Mouse (Mus musculus): ENCODE data around the gene Cyp8b1.

Cyp8b1 gene

DNA sequence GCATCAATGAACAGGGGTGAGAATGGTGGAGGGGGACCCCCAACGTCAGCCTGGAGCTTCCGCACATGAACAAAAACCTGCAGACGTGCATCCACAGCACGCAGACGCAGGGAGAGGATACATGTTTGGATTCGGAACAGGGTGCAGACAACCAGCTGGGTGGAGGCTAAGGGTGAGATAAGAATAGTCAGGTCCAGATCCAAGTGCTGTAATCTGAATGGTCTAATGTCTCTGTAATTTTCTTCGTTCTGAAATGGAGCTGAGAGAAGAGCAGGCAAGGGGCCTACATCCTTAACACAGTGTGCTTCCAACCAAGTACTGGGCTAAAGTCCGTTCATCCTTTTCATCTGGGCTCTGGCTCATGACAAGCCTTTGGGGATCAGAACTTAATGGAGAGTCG lies 24.8 kb downstream of the Cyp8b1 start:
- DNase-seq (ENCODE audit: low spot score in 2 of 2) = no peak

DNA sequence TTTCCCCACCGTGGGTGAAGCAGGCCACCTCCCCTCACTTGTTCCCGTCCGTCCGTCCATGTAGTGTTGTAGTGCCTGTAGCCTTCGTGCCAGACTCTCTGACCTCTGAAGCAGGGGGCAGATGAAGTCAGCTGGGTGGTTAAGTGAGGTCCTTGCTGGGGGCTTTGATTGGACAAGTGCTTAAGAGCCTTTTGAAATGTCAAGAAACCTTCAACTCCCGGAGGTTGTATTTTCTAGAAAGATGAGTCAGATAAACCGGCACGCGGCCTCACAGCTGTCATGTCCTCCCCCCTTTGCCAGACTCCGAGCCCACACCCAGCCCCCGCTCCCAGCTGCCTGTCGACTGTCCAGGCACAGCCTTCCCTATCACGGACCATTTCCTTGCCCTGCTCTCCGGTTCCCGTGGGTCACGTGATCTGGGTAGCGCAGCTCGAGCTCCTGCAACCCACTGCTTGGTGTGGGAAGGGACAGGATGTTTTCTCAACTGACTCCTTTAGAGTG lies 25.6 kb downstream of the Cyp8b1 start:
- DNase-seq (ENCODE audit: low spot score in 2 of 2) = peak in 1 of 2 experiments; percentile 42

DNA sequence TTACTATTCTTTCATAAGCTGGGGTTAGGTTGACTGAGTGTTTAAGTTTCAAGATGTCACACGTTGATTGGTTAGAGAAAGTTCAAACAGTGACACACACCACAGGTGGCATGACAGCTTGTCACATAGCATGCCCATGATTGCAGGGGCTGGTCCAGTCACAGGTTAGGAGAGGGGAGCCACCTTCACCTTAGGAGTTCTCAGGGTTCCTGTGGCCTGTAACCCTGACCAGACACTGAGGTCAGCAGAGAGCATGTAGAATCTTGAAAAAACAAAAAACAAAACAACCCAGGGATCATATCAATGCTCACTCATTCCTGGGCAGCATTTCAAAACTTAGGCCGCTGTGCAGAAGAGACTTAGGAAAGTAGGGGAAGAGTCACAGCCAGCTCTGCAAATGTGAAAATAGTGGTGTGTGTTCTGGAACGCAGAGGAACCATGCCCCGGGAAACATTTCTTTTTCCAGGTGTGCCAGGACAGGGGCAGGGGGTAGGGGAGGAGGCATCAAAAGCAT lies 26.1 kb downstream of the Cyp8b1 start:
- no peak for DNase-seq (ENCODE audit: low spot score in 2 of 2)

DNA sequence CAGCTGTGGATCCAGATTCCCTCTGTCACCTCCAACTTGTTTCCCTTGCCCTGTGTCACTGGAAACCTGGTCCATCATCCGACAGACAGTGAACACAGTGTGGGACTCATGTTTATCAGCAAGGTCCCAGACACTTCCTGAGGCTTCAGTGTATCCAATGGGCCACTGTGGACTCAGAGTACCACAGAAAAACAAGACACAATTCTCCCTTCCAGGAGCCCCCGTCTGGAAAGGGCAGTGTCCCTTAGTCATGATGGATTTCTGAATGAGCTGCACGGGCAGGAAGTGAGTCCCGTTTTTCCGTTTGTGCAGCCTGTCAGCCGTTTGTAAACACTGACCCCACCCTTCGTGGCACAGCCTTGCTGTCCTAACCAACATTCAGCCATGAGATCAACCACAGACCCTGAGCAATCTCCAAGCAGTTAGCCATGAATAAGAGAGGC lies 34.1 kb downstream of the Cyp8b1 start:
- no peak for DNase-seq (ENCODE audit: low spot score in 2 of 2)

DNA sequence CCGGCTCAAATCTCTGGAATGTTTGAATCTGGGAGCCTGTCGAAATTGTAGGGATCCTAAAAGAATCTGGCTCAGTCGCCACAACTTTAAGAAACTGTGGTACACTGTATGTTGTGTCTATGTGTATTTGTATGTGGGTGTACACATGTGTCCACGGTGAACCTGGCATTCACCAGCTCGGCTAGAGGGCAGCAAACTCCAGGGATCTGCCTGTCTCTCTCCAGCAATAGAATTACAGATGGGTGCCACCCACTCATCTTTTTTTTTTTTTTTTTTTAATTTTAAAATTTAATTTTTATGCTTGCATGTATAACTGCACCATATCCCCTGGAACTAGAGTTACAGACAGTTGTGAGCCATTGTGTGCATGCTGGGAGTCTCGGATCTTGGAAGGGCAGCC lies 34.8 kb downstream of the Cyp8b1 start:
- peak; percentile 18 to 42 for DNase-seq (ENCODE audit: low spot score in 2 of 2)

DNA sequence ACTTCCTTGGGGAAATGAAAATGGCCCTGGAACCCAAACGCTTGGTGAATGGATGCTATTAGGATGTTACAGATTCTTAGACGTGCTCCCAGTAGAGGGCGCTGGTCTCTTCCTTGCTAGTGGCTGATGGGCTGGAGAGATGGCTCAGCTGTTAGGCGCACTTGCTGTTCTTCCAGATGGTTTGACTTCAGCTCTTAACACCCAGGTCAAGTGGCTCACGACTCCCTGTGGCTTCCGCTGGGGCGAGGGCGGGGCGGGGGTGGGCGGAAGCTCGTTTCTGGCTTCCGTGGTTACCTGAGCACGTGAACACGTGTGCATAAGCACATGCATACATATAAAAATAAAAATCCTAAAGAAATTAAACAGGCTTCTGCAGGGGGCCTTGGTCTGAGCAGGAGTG lies 35.3 kb downstream of the Cyp8b1 start:
- peak; percentile 51 to 53 for DNase-seq (ENCODE audit: low spot score in 2 of 2)

DNA sequence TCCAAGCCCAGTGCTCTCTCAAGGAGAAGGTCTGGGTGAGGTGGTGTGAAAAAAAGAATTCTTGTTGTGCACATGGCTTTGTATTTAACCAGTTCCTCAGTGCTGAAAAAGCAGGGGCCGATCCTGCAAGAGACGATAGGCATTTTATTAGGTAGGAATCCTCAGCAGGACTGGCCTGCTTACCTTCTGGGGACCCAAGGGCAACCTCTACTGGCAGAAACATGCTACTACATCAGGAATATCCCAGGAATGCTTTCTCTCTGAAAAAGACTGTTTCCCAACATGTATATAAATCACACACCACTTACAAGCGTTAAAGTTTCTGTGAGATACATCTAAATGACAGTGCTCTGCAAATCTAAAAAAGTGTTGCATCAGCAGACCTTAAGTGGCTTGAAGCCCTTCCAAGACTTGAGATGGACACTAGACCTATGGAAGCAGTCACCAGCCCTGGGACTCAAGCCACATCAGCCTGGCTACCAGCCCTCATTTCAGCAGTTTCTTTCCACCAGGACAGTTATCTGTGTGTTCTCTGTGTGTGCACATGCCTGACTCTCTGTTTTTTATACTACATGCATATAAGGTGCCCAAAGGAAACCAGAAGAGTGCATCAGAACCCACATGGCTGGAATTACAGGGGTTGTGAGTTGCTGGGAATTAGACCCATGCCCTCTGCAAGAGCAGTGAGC lies 38.9 kb downstream of the Cyp8b1 start:
- peak; percentile 16 to 36 for DNase-seq (ENCODE audit: low spot score in 2 of 2)

DNA sequence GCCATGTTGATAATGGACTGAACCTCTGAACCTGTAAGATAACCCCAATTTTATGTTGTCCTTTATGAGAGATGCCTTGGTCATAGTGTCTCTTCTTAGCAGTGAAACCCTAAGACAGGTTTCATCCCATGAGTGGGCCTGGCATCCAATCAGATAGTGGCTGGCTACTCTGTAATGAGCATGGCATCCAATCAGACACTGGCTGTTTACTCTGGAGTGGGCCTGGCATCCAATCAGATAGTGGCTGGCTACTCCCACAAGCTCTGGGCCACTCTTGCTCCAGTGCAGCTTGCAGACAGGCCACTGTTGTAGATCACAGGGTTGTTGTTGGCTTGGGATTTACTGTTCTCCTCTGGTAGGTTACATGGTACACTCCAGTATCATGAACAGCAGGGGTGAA lies 42.5 kb downstream of the Cyp8b1 start:
- no peak for DNase-seq (ENCODE audit: low spot score in 2 of 2)

DNA sequence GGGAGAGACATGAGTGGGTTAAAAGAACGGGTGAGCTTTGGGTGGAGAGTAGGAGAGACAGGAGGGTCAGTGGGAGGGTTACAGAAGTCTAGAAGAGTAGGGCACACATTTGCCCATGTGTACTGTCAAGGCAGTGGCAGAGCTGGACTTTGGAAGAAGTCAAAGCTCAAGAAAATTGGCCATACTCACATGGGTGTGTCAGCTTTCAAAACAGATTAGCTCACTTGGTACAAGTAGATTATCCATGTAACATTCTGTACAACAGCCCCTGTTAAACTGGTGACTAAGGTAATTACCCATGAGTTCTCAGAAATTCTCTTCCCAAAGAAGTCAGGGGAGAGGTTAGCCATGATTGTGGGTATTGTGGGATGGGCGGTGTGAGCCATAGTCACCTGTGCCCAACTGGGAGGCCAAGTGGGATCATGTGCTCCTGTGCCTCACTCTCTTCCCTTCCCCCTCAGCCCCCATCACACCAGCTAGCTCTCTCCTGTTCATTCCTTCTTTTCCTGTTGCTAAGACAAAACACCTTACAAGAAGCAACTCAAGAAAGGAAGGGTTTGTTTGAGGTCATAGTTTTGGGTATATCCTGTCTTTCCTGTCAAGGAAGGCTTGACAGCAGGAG lies 43.9 kb downstream of the Cyp8b1 start:
- no peak for DNase-seq (ENCODE audit: low spot score in 2 of 2)

DNA sequence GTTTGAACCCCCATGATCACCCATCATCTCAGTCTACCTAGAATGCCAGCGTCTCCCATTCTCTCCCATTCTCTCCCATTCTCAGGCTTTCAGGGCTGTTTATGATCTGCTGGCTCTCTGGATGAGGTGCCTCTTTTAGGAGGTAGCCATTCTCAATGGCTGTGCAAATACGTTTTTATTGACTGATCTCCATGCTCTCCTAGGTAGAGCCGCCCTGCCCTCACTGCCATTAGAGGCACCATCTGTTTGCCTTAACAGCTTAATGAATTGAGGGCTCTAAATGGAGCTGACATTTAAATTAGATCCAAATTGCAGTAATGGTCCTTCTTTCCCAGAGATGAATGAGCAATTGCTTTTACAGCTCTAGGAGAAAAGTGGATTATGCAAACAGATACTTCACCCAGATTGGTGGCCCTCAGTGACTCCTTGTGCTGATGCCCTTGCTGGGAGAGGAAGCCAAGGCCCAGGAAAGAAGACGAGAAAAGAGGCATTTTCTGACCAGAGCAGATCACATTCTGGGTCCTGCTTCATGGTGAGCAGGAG lies 46.1 kb downstream of the Cyp8b1 start:
- DNase-seq (ENCODE audit: low spot score in 2 of 2) = no peak

DNA sequence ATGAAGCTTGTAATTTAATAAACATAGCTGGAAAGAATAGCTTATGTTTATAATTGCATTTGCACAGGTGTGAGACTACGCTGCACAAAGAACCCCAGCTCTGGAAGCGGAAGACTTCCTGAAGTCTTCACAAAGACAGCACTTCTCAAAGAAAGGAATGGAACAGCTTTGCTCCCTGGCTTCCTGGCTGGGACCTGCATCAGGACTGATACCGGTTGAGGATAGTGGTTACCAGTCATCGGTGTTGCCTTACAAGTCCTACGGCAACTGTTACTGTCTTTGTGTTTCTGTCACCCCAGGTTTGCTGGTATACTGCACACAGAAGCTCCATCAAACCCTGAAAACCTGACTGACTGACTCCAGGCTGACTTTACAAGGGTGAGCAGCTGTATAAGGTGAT lies 46.7 kb downstream of the Cyp8b1 start:
- no peak for DNase-seq (ENCODE audit: low spot score in 2 of 2)

DNA sequence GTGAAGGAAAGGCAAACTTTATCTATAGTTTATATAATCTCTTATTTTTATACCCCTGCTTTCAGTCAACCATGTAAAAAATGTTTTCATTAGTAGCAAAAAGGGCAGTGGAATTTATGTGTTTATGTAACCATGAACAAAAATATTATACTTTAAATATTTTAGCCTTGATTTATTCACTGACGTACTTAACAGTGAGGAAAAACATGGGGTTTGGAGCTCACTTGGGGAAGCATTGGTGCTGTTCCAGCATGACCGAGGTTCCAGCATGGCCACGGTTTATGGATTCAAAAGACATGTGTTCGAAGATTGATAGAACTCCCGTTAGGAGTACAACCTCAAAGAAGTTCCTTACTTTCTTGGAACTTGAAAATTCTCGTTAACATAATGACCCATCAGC lies 47.9 kb downstream of the Cyp8b1 start:
- no peak for DNase-seq (ENCODE audit: low spot score in 2 of 2)

DNA sequence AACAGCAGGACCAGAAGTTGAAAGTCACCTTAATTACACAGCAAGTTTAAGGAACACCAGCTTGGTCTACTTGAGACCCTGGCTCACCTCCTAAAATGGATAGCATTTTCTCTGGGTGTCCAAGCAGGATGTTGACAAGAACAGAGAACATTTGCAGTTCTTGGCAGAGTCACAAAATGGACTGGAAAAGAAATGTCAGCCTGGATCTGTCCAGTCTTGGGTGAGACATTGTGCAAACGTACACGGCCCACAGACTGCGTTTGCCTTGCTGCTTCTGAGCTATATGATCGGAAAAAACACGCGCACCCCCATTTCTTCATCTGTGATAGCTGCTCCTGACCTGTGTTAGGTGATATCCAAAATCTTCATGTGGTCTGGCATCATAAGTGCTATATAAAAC lies 48.5 kb downstream of the Cyp8b1 start:
- DNase-seq (ENCODE audit: low spot score in 2 of 2) = no peak

DNA sequence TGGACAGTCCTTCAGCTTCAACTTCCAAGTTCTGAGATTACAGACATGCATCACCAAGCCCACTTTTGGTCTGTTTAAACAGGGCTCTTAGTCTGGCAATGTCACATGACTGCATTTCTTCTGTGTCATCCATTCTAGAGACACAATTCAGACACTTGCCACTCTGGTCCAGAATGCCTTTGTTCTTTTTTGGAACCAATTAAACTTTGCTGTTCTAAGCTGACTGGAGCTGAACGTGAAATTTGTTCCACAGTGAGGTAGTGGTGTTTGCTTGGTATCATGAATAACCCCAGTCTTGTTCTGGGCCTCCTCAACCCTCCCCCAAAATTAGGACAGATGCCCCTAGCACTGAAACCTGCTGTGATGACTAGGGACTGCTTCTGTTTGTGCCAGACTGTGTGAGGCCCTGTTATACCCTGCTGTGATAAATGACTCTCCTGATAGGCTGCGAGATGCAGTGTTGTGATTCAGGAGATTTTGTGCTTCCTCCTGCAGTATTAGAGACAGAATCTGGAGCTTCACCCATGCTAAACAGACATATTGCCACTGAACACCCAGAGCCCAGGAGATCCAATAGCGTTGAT lies 50.6 kb downstream of the Cyp8b1 start:
- no peak for DNase-seq (ENCODE audit: low spot score in 2 of 2)

DNA sequence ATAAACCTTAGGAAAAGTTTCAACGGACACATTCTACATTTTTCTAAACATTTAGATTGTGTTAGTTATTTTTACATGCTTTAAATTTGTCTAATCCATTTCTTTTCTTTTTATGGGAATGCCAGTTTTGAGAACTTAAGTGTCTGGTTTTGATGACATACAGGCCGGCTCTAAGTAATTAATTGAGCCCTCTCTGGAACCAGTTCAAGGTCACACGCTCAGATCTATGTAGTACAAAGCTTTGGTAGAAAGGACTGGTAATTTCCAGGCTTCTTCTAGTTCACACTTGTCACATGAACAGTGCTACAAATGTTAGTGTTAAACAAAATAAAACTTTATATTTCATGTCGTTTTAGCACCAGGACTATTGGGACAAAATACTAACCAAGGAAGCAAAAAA lies 51.3 kb downstream of the Cyp8b1 start:
- no peak for DNase-seq (ENCODE audit: low spot score in 2 of 2)

Measured in right cerebral cortex, postnatal 36 days (tissue).